Mouse (Mus musculus): ENCODE results near the gene Runx2. TPM values are rescaled to one million over a fixed set of nuclear protein-coding genes. Genes with fewer than 3 reads are reported as not detected.

Gene Runx2
- polyA plus RNA-seq, 1 experiment: 7.9 TPM

- Histone ChIP-seq H3K4me1 (ENCODE audit: control insufficient read depth, insufficient read depth, low read length) (no peaks in the 10 kb centered on the region), H3K4me3 (ENCODE audit: insufficient read depth, low read length) (no peak overlapping the region), H3K27ac (ENCODE audit: insufficient read depth, low read depth, low read length) (no peak overlapping the region)
- TF ChIP-seq POLR2A (IDR thresholded peaks at IDR 0.05; ENCODE audit: borderline replicate concordance, low read depth, low read length): no peak
- TF ChIP-seq CTCF (IDR thresholded peaks at IDR 0.05; ENCODE audit: low read depth, low read length): no peak
These were observed 326.9 kb downstream of the Runx2 start for GRCm38 (mm10) chr17:44487514-44488244.

DNA sequence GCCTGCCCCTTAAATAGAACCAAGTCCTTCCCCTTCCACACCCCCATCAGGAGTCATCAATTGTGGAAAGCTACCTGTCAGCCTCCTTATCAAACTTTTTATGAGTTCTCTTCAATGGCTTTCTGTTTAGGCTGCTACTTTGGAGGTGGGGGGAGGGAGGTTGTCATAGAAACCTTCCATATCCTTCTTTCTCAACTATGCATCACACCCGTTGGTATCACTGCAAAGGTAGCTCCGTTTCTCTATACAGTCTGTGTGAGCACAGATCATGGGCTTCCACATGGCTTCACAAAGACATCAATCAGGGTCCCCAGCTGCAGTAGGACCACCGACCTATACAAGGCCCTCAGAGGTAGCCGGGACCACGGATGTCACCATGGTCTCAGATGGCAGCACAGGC lies 329.3 kb downstream of the Runx2 start:
- no peak overlapping the region for H3K27ac ChIP-seq (ENCODE audit: insufficient read depth, low read depth, low read length)
- H3K4me3 ChIP-seq (ENCODE audit: insufficient read depth, low read length): no peak overlapping the region
- H3K4me1 ChIP-seq (ENCODE audit: control insufficient read depth, insufficient read depth, low read length): no peaks in the 10 kb centered on the region
- no peak for TF ChIP-seq POLR2A (IDR thresholded peaks at IDR 0.05; ENCODE audit: borderline replicate concordance, low read depth, low read length)
- TF ChIP-seq CTCF (IDR thresholded peaks at IDR 0.05; ENCODE audit: low read depth, low read length): no peak

DNA sequence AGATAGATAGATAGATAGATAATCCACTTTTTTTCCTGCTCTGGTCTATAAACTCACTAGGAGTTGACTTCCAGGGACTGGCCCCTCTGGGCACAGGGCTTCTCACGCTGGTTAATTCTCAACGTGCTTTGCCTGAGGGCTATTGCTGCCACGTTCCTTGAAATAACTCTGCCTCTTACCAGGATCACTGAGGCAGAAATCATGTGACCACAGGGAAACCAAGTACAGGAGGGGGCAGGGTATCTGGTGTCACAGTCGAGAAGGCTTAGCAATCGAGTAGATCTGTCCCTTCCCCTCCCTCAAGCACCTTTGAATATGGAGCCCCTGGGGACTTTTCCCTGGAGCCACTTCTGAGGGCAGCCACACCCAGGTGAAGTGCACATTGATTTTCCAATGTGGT lies 334.7 kb downstream of the Runx2 start:
- H3K27ac ChIP-seq (ENCODE audit: insufficient read depth, low read depth, low read length): no peak overlapping the region
- no peak overlapping the region for H3K4me3 ChIP-seq (ENCODE audit: insufficient read depth, low read length)
- no peak for TF ChIP-seq POLR2A (IDR thresholded peaks at IDR 0.05; ENCODE audit: borderline replicate concordance, low read depth, low read length)
- no peaks in the 10 kb centered on the region for H3K4me1 ChIP-seq (ENCODE audit: control insufficient read depth, insufficient read depth, low read length)

DNA sequence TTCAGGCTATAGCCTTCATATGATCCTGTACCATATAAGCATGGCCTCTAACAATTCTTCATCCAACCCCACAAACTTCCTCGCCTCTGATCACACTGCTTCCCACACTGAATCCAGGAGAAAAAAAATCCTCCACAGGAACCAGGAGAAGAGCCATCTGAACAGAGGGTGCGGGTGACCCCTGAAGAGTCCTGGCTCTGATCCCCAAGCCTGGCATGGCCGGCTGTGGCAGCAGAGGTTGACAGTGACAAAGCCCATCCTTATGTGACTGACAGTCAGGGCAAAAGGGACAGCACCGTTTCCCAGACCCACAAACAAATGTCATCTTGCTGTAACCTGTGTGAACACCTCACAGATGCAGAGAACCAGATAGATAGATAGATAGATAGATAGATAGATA lies 335.1 kb downstream of the Runx2 start:
- TF ChIP-seq CTCF (IDR thresholded peaks at IDR 0.05; ENCODE audit: low read depth, low read length) (no peak), POLR2A (IDR thresholded peaks at IDR 0.05; ENCODE audit: borderline replicate concordance, low read depth, low read length) (no peak)
- H3K4me1 ChIP-seq (ENCODE audit: control insufficient read depth, insufficient read depth, low read length): no peaks in the 10 kb centered on the region
- no peak overlapping the region for H3K4me3 ChIP-seq (ENCODE audit: insufficient read depth, low read length)
- no peak overlapping the region for H3K27ac ChIP-seq (ENCODE audit: insufficient read depth, low read depth, low read length)

GRCm38 (mm10) chr17:44475910-44476309 lies 338.7 kb downstream of the Runx2 start:
- TF ChIP-seq CTCF (IDR thresholded peaks at IDR 0.05; ENCODE audit: low read depth, low read length): no peak
- Histone ChIP-seq H3K27ac (ENCODE audit: insufficient read depth, low read depth, low read length) (no peak overlapping the region), H3K4me3 (ENCODE audit: insufficient read depth, low read length) (no peak overlapping the region), H3K4me1 (ENCODE audit: control insufficient read depth, insufficient read depth, low read length) (no peaks in the 10 kb centered on the region)

GRCm38 (mm10) chr17:44474280-44474679 lies 340.3 kb downstream of the Runx2 start:
- TF ChIP-seq CTCF (IDR thresholded peaks at IDR 0.05; ENCODE audit: low read depth, low read length): no peak
- no peak for TF ChIP-seq POLR2A (IDR thresholded peaks at IDR 0.05; ENCODE audit: borderline replicate concordance, low read depth, low read length)
- Histone ChIP-seq H3K4me1 (ENCODE audit: control insufficient read depth, insufficient read depth, low read length) (no peaks in the 10 kb centered on the region), H3K4me3 (ENCODE audit: insufficient read depth, low read length) (no peak overlapping the region), H3K27ac (ENCODE audit: insufficient read depth, low read depth, low read length) (no peak overlapping the region)

- no peak overlapping the region for H3K4me3 ChIP-seq (ENCODE audit: insufficient read depth, low read length)
- no peaks in the 10 kb centered on the region for H3K4me1 ChIP-seq (ENCODE audit: control insufficient read depth, insufficient read depth, low read length)
- TF ChIP-seq POLR2A (IDR thresholded peaks at IDR 0.05; ENCODE audit: borderline replicate concordance, low read depth, low read length): no peak
- TF ChIP-seq CTCF (IDR thresholded peaks at IDR 0.05; ENCODE audit: low read depth, low read length): no peak
- no peak overlapping the region for H3K27ac ChIP-seq (ENCODE audit: insufficient read depth, low read depth, low read length)
These were observed 341.9 kb downstream of the Runx2 start for GRCm38 (mm10) chr17:44472695-44473094.

DNA sequence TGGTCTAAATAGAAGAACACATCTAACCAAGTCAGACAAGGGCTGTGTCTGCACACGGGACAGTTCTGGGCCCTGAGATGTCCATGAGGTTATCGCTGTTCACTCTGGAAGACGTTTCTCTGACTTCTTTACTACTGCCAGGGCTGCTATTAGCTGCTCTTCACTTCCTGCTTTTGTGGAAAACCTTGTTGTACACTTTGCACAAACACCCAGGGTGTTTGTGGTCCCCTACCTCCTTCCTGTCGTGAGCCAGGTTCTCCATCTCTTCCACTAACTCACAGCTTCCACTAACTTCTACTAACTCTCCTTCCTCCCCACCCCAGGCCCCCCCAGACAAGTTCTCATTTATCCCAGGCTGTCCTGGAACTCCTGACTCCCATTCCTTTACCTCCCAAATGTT lies 350.9 kb downstream of the Runx2 start:
- H3K27ac ChIP-seq (ENCODE audit: insufficient read depth, low read depth, low read length): no peak overlapping the region
- H3K4me1 ChIP-seq (ENCODE audit: control insufficient read depth, insufficient read depth, low read length): peaks cover 6% of the 10 kb centered on the region
- no peak overlapping the region for H3K4me3 ChIP-seq (ENCODE audit: insufficient read depth, low read length)
- TF ChIP-seq CTCF (IDR thresholded peaks at IDR 0.05; ENCODE audit: low read depth, low read length) (no peak), POLR2A (IDR thresholded peaks at IDR 0.05; ENCODE audit: borderline replicate concordance, low read depth, low read length) (no peak)

DNA sequence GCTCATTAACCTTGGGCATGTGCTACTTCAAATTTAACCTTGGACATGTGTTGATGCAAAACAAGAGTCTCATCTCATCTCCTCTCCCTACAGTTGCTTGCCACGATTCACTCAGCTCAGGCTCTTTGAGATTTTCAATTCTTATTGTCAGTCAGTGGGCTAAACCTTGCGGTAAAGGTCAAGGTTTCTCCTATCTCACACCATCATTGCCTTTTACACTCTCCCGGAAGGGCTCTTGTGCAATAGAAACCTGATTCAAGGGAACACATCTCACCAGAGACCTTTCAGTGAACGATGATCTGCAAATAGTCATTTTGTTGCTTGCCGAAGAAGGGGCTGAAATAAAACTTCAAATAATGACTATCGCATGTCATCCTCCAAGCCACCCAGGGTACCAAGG lies 354.4 kb downstream of the Runx2 start:
- Histone ChIP-seq H3K27ac (ENCODE audit: insufficient read depth, low read depth, low read length) (no peak overlapping the region), H3K4me3 (ENCODE audit: insufficient read depth, low read length) (no peak overlapping the region), H3K4me1 (ENCODE audit: control insufficient read depth, insufficient read depth, low read length) (peaks cover 12% of the 10 kb centered on the region)
- TF ChIP-seq CTCF (IDR thresholded peaks at IDR 0.05; ENCODE audit: low read depth, low read length) (no peak), POLR2A (IDR thresholded peaks at IDR 0.05; ENCODE audit: borderline replicate concordance, low read depth, low read length) (no peak)

- Histone ChIP-seq H3K4me1 (ENCODE audit: control insufficient read depth, insufficient read depth, low read length) (peaks cover 12% of the 10 kb centered on the region), H3K4me3 (ENCODE audit: insufficient read depth, low read length) (peak overlapping the region; percentile 38), H3K27ac (ENCODE audit: insufficient read depth, low read depth, low read length) (peak overlapping the region; percentile 13; the same call in 1 of the 2 replicates)
- TF ChIP-seq CTCF (IDR thresholded peaks at IDR 0.05; ENCODE audit: low read depth, low read length) (no peak), POLR2A (IDR thresholded peaks at IDR 0.05; ENCODE audit: borderline replicate concordance, low read depth, low read length) (no peak)
These were observed 355.6 kb downstream of the Runx2 start for GRCm38 (mm10) chr17:44459029-44459428.

GRCm38 (mm10) chr17:44456696-44457095 lies 357.9 kb downstream of the Runx2 start:
- TF ChIP-seq POLR2A (IDR thresholded peaks at IDR 0.05; ENCODE audit: borderline replicate concordance, low read depth, low read length) (no peak), CTCF (IDR thresholded peaks at IDR 0.05; ENCODE audit: low read depth, low read length) (no peak)
- Histone ChIP-seq H3K4me1 (ENCODE audit: control insufficient read depth, insufficient read depth, low read length) (peaks cover 12% of the 10 kb centered on the region), H3K27ac (ENCODE audit: insufficient read depth, low read depth, low read length) (no peak overlapping the region), H3K4me3 (ENCODE audit: insufficient read depth, low read length) (no peak overlapping the region)

Data from bone marrow macrophage, adult 2 months (primary cell).